Mouse (Mus musculus) CH12.LX (cell line): ENCODE results near the gene Stom.

Experiments
- CTCF ChIP-seq, 2 experiments: IDR thresholded peaks in 1 of 2; conservative IDR thresholded peaks in 1 of 2; 2 replicates each; pipeline ENCODE4 v1.5.1; 2011 to 2012; ENCODE audit warnings: low read depth in 2 of 2, low read length in 2 of 2, improper control_type of control experiment in 1 of 2, inconsistent platforms in 1 of 2, mild to moderate bottlenecking in 1 of 2, moderate library complexity in 1 of 2
- E2F4 ChIP-seq: IDR thresholded peaks from 2 replicates; pipeline ENCODE4 v1.6.1; 2011; ENCODE audit warnings: low read depth, low read length, improper control_type of control experiment; ENCODE audit not compliant: insufficient replicate concordance
- KAT2A ChIP-seq: IDR thresholded peaks from 2 replicates; pipeline ENCODE4 v1.6.1; 2012; ENCODE audit warnings: low read length, improper control_type of control experiment, inconsistent platforms; ENCODE audit not compliant: insufficient replicate concordance
- MAX ChIP-seq: IDR thresholded peaks from 2 replicates; pipeline ENCODE4 v1.6.1; 2011; ENCODE audit warnings: low read length, improper control_type of control experiment
- POLR2A ChIP-seq: IDR thresholded peaks from 2 replicates; pipeline ENCODE4 v1.6.1; 2011; ENCODE audit warnings: low read depth, mild to moderate bottlenecking, improper control_type of control experiment, low read length
- SMC3 ChIP-seq: IDR thresholded peaks from 2 replicates; pipeline ENCODE4 v1.6.1; 2011; ENCODE audit warnings: low read depth, low read length, improper control_type of control experiment
- TBP ChIP-seq: conservative IDR thresholded peaks from 2 replicates; pipeline ENCODE4 v1.6.1; 2011; ENCODE audit warnings: low read depth, low read length, improper control_type of control experiment

- TF ChIP-seq MAX, result no peak
- no peak for TF ChIP-seq KAT2A
- no peak for TF ChIP-seq POLR2A
- no peak for TF ChIP-seq TBP
- TF ChIP-seq E2F4, result no peak
- no peak for TF ChIP-seq CTCF (conservative IDR thresholded peaks at IDR 0.05 in 1 of 2, IDR thresholded peaks at IDR 0.05 in 1 of 2; ENCODE audit: low read depth in 2 of 2, low read length in 2 of 2)
- TF ChIP-seq SMC3, result no peak
Observed at GRCm38 (mm10) chr2:35264095-35264494, 72.7 kb downstream of the Stom start.
